Mouse (Mus musculus) kidney, postnatal 25 days (tissue): ENCODE measurements around the gene Syvn1.
A peak's percentile ranks its signal among the peaks of the same experiment; 100 is the strongest.

Experiments used
- DNase-seq, 2 experiments: peaks; one replicate each; pipeline ENCODE4 v3.0.0; 2021; ENCODE audit warnings: mixed read lengths in 2 of 2

Syvn1 gene

GRCm38 (mm10) chr19:6069851-6070250 lies 23.5 kb downstream of the Syvn1 start:
- no peak for DNase-seq

GRCm38 (mm10) chr19:6070571-6071250 lies 24.3 kb downstream of the Syvn1 start:
- no peak for DNase-seq

- DNase-seq, result no peak
Measured at GRCm38 (mm10) chr19:6071261-6071660, 24.9 kb downstream of the Syvn1 start.

GRCm38 (mm10) chr19:6073889-6074288 lies 27.5 kb downstream of the Syvn1 start:
- DNase-seq, result no peak

- peak; percentile 91 to 93 for DNase-seq
Measured at GRCm38 (mm10) chr19:6076564-6077393, 30.4 kb downstream of the Syvn1 start, which contains the start of gene Vps51. Gene Vps51 (minus strand): TSS chr19:6077231.

- no peak for DNase-seq
Measured at GRCm38 (mm10) chr19:6079983-6080480, 33.7 kb downstream of the Syvn1 start, which contains the start of gene Tmem262. Gene Tmem262 (plus strand): TSS chr19:6080033.

- no peak for DNase-seq
Measured at GRCm38 (mm10) chr19:6082156-6082555, 35.8 kb downstream of the Syvn1 start, which contains the start of gene Gm28374. Gene Gm28374 (minus strand): TSS chr19:6082256.

- DNase-seq, result peak; percentile 97 to 99
Measured at GRCm38 (mm10) chr19:6084478-6085248, 38.3 kb downstream of the Syvn1 start, which contains the start of the genes Zfpl1 and Cdca5. Gene Zfpl1 (minus strand): TSS chr19:6084956. Gene Cdca5 (plus strand): TSS chr19:6084983.

- DNase-seq, result peak; percentile 64 to 83
Measured at GRCm38 (mm10) chr19:6085417-6085879, 39.1 kb downstream of the Syvn1 start.

GRCm38 (mm10) chr19:6088841-6089240 lies 42.5 kb downstream of the Syvn1 start:
- DNase-seq, result no peak

- no peak for DNase-seq
Measured at GRCm38 (mm10) chr19:6094119-6094518, 47.7 kb downstream of the Syvn1 start, which contains the start of gene AC131692.1. Gene AC131692.1 (plus strand): TSS chr19:6094419.

GRCm38 (mm10) chr19:6097847-6098246 lies 51.5 kb downstream of the Syvn1 start:
- DNase-seq, result peak; percentile 17 to 62

- no peak for DNase-seq
Measured at GRCm38 (mm10) chr19:6101186-6101585, 54.8 kb downstream of the Syvn1 start.

GRCm38 (mm10) chr19:6102169-6102853 lies 55.9 kb downstream of the Syvn1 start:
- no peak for DNase-seq
